Mouse (Mus musculus) gonadal fat pad, adult 2 months (tissue): ENCODE measurements around the gene Gng7. TPM values are rescaled to one million over a fixed set of nuclear protein-coding genes. Genes with fewer than 3 reads are reported as not detected.
A peak's percentile ranks its signal among the peaks of the same experiment; 100 is the strongest.

Experiments used
- DNase-seq: peaks from one replicate; pipeline ENCODE4 v3.0.0-alpha.2; 2012; ENCODE audit warnings: low read depth
- polyA plus RNA-seq: library from polyadenylated mRNA; depleted of rRNA; stranded (reverse); fragments of >200 nt; gene quantifications from 2 replicates; pipeline ENCODE4 v1.2.3, GENCODE M21; 2012; rRNA removed

The Gng7 gene
- polyA plus RNA-seq, 1 experiment = 6.3 TPM

DNA sequence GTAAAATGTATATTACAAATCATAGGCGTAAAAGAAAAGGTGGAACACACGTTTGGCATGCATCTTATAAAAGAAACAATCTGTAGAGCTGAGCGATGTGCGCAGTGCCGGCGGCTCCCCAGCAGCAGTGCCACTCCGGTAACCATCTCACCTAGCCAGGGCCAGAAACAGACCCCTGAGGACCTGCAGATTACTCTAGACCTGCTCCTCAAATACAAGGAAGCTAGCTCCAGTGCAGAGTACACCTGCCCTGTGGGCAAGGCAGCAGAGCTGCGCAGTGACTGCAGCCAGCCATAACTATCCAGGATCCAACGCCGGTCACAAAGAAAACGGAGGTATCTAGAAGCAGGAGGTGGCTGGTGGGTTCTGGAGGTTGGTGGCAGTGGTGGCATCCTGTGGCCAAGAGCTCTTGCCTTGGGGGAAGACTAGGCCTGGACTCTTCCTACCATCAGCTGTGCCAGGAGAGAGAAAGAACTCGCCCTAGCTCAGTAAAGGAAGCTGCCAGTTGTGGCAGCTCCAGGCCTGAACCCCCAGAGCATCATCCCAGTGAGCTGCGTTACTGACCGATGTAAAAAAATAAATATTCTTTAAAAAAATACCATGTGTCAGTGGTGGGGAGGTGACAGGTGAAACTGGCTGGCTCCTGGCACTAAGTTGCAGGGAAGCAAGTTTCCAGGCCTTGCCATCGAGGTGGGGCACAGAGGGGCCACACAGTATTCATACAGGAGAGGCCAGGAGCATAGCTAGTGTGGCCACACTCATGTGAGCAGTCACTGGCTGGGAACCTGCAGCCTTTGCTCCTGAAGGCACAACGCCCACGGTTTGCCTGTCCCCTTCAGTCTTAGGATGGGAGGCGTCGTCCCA, 113.1 kb downstream of the Gng7 start:
- DNase-seq = no peak

DNA sequence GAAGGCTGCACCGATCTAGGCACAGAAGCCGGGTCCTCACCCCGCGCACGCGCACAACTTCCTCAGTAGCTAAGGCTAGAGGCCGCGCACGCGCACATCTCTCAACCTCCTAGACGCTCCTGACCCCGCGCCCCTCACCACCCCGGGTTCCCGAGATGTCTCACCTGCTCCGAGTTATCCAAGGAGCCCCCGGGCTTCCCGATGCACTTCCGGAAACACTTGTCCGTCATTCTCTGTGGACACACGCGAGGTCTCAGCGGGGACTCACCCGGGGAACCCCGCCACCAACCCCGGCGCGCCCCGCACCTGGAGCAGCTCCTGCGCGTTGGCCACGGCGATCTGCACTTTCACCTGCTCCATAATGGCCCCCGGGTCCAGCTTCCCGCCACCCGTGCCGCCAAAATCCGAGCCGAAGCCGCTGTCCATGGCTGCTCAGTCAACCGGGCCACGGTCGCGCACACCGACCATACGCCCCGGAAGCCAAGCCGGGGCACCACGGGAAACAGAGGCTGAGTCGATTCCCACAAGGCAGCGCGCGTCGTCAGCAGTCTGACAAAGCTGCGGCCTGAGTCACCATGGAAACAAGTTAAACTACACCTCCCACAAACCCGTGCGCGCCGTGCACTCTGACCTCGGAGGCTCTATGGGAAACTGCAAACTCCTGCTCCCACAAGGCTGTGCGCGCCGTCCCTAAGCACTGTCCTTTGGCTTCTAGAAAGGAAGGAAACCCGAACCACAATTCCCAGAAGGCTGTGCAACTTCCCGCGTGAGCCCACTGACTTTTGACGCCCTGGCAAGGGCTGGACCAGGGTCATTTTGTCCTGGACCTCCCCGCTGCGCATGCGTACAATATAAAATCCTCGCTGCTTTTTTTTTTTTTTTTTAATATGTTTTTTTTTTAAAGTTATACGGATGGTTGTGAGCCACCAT, 114.2 kb downstream of the Gng7 start, which contains the start of gene Timm13:
Gene Timm13 (minus strand): TSS at position 652 of the 930 bp plus-strand sequence.
- peak; percentile 99 for DNase-seq

DNA sequence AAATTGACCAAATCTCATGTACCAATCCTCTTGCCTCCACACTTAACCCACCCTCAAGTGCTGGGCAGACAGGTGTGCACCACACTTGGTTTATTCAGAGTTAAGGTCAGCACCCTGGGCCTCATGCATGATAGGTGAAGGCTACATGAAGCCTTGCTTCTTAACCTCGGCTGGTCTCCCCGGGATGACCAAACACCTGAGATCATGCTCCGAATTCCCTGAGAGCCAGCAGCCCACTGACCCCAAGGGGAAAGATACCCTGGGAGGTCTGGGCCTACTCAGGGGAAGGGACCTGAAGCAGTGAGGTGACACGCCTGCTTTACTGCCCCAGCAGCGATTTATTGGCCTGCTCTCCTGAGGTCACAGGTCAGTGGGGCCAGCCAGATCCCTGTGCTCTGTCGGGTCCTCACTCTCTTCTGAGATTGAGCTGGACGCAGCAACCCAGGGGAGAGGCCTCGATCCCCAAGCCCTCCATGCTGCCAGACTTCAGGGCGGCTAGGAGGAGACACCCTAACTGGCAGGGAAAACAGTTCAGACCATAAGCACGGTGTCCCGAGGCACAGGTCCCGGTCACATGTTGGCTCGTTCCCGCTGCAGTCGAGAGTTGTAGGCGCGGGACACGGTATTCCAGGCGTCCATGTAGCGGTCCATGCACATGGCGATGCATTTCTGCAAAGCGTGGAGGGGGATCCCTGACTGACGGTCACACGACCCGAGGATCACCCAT, 115.0 kb downstream of the Gng7 start:
- no peak for DNase-seq

DNA sequence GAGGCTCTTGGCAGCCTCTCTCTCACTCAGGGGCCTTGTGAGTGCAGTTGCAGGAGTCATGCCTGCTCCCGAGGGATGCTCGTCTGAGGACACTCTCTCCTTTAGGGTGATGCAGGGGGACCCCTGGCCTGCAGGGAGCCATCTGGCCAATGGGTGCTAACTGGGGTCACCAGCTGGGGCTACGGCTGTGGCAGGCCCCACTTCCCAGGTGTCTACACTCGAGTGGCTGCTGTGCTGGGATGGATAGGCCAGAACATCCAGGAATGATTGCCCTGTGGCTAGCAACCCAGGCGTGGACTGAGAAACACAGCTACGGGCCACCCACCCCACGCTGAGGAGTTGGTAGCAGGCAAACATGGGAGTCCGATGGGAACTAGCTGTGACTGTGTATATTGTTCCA, 115.7 kb downstream of the Gng7 start:
- no peak for DNase-seq

Other genes with a start within 250 kb of the Gng7 start
- gene Sf3a2, start 216.7 kb downstream of the Gng7 start, polyA plus RNA-seq = 20.1 and 33.9 TPM in 2 replicates
- gene Plekhj1, start 216.3 kb downstream of the Gng7 start, polyA plus RNA-seq = 44.2 and 56.6 TPM in 2 replicates
- 0.38 and 0.39 TPM in 2 replicates for gene Amh, start 209.7 kb downstream of the Gng7 start, polyA plus RNA-seq
- gene Jsrp1, start 201.4 kb downstream of the Gng7 start, polyA plus RNA-seq = 0.22 and 0.63 TPM in 2 replicates
- gene Oaz1, start 188.3 kb downstream of the Gng7 start, polyA plus RNA-seq = 628 and 915 TPM in 2 replicates
- gene Lingo3, start 170.9 kb downstream of the Gng7 start, polyA plus RNA-seq = 0.04 TPM in 1 of 2 replicates, not detected in the other
- 80.4 and 114 TPM in 2 replicates for gene Lsm7, start 159.7 kb downstream of the Gng7 start, polyA plus RNA-seq
- gene Sppl2b, start 159.7 kb downstream of the Gng7 start, polyA plus RNA-seq = 67.4 and 71.5 TPM in 2 replicates
- gene Tmprss9, start 143.1 kb downstream of the Gng7 start, polyA plus RNA-seq = 0.12 and 0.13 TPM in 2 replicates
- gene Timm13, start 114.0 kb downstream of the Gng7 start, polyA plus RNA-seq = 137 and 184 TPM in 2 replicates
- 12.9 and 14.1 TPM in 2 replicates for gene Lmnb2, start 96.7 kb downstream of the Gng7 start, polyA plus RNA-seq
- 14.7 and 15.3 TPM in 2 replicates for gene Gadd45b, start 84.9 kb downstream of the Gng7 start, polyA plus RNA-seq
- not detected in 2 replicates for gene Diras1, start 10.7 kb upstream of the Gng7 start, polyA plus RNA-seq
- 31.0 and 34.3 TPM in 2 replicates for gene Slc39a3, start 22.5 kb upstream of the Gng7 start, polyA plus RNA-seq
- gene Sgta, start 45.2 kb upstream of the Gng7 start, polyA plus RNA-seq = 197 and 235 TPM in 2 replicates
- gene Thop1, start 55.1 kb upstream of the Gng7 start, polyA plus RNA-seq = 31.7 and 35.0 TPM in 2 replicates
- 0.41 and 0.61 TPM in 2 replicates for gene Creb3l3, start 83.9 kb upstream of the Gng7 start, polyA plus RNA-seq
- gene Map2k2, start 91.0 kb upstream of the Gng7 start, polyA plus RNA-seq = 132 and 176 TPM in 2 replicates
- gene Zbtb7a, start 120.3 kb upstream of the Gng7 start, polyA plus RNA-seq = 30.0 and 49.1 TPM in 2 replicates
- gene Pias4, start 153.0 kb upstream of the Gng7 start, polyA plus RNA-seq = 31.5 and 32.8 TPM in 2 replicates
- 1,971 and 2,241 TPM in 2 replicates for gene Eef2, start 161.7 kb upstream of the Gng7 start, polyA plus RNA-seq
- 76.3 and 81.7 TPM in 2 replicates for gene Dapk3, start 168.1 kb upstream of the Gng7 start, polyA plus RNA-seq
- gene 4930442H23Rik, start 168.9 kb upstream of the Gng7 start, polyA plus RNA-seq = not detected in 2 replicates
- not detected in 2 replicates for gene Nmrk2, start 187.1 kb upstream of the Gng7 start, polyA plus RNA-seq
- 0.03 TPM in 1 of 2 replicates, not detected in the other for gene Atcay, start 215.9 kb upstream of the Gng7 start, polyA plus RNA-seq
- gene Zfr2, start 218.2 kb upstream of the Gng7 start, polyA plus RNA-seq = 17.9 and 20.9 TPM in 2 replicates
- gene Matk, start 238.0 kb upstream of the Gng7 start, polyA plus RNA-seq = 3.1 and 4.7 TPM in 2 replicates